Mouse (Mus musculus) gonadal fat pad, adult 2 months (tissue): ENCODE measurements around the gene 1500011B03Rik. TPM values are rescaled to one million over a fixed set of nuclear protein-coding genes. Genes with fewer than 3 reads are reported as not detected.
"Not testable (repeated sequence)": the region's sequence is repeated elsewhere in the genome, so short reads cannot be mapped to it uniquely, and the experiment has no call there.

Experiments
- DNase-seq: peaks from one replicate; pipeline ENCODE4 v3.0.0-alpha.2; 2012; ENCODE audit warnings: low read depth
- polyA plus RNA-seq: library from polyadenylated mRNA; depleted of rRNA; stranded (reverse); fragments of >200 nt; gene quantifications from 2 replicates; pipeline ENCODE4 v1.2.3, GENCODE M21; 2012; rRNA removed

1500011B03Rik gene
- 172 and 286 TPM in 2 replicates for polyA plus RNA-seq

- no peak for DNase-seq
Measured at GRCm38 (mm10) chr5:114822796-114823688, at the start of gene 1500011B03Rik. Gene 1500011B03Rik, minus strand, starts transcription at chr5:114823468.

- no peak for DNase-seq
Measured at GRCm38 (mm10) chr5:114865279-114865678, 42.0 kb upstream of the 1500011B03Rik start.

- DNase-seq: no peak
Measured at GRCm38 (mm10) chr5:114864813-114865212, 41.5 kb upstream of the 1500011B03Rik start.

- DNase-seq: no peak
Measured at GRCm38 (mm10) chr5:114861730-114862129, 38.5 kb upstream of the 1500011B03Rik start.

- no peak for DNase-seq
Measured at GRCm38 (mm10) chr5:114859253-114859652, 36.0 kb upstream of the 1500011B03Rik start.

- DNase-seq: no peak
Measured at GRCm38 (mm10) chr5:114858582-114858981, 35.3 kb upstream of the 1500011B03Rik start, which contains the start of gene Gm9936. Gene Gm9936, minus strand, starts transcription at chr5:114858682.

- DNase-seq: not testable (repeated sequence)
Measured at GRCm38 (mm10) chr5:114853364-114853763, 30.1 kb upstream of the 1500011B03Rik start, which contains the start of gene 4930519G04Rik. Gene 4930519G04Rik, plus strand, starts transcription at chr5:114853664.

GRCm38 (mm10) chr5:114851565-114852236, 28.4 kb upstream of the 1500011B03Rik start:
- no peak for DNase-seq

GRCm38 (mm10) chr5:114844371-114844770, 21.1 kb upstream of the 1500011B03Rik start:
- DNase-seq: not testable (repeated sequence)

GRCm38 (mm10) chr5:114842674-114843073, 19.4 kb upstream of the 1500011B03Rik start:
- no peak for DNase-seq

GRCm38 (mm10) chr5:114842155-114842554, 18.9 kb upstream of the 1500011B03Rik start:
- DNase-seq: not testable (repeated sequence)

- DNase-seq: not testable (repeated sequence)
Measured at GRCm38 (mm10) chr5:114840481-114840880, 17.2 kb upstream of the 1500011B03Rik start.

GRCm38 (mm10) chr5:114836886-114837285, 13.6 kb upstream of the 1500011B03Rik start:
- DNase-seq: no peak

- DNase-seq: no peak
Measured at GRCm38 (mm10) chr5:114829740-114830139, 6.5 kb upstream of the 1500011B03Rik start.

GRCm38 (mm10) chr5:114827427-114827826, 4.2 kb upstream of the 1500011B03Rik start:
- DNase-seq: no peak

GRCm38 (mm10) chr5:114825978-114826691, 2.9 kb upstream of the 1500011B03Rik start:
- peak; percentile 57 for DNase-seq

- no peak for DNase-seq
Measured at GRCm38 (mm10) chr5:114824197-114824596, 929 bp upstream of the 1500011B03Rik start.

GRCm38 (mm10) chr5:114818124-114818523, 5.1 kb downstream of the 1500011B03Rik start:
- DNase-seq: no peak

- DNase-seq: no peak
Measured at GRCm38 (mm10) chr5:114816599-114816998, 6.7 kb downstream of the 1500011B03Rik start.

GRCm38 (mm10) chr5:114813525-114814181, 9.6 kb downstream of the 1500011B03Rik start:
- DNase-seq: no peak

- DNase-seq: no peak
Measured at GRCm38 (mm10) chr5:114809826-114810225, 13.4 kb downstream of the 1500011B03Rik start.
